Mouse (Mus musculus): ENCODE measurements around the gene Epb41l4b. TPM values are rescaled to one million over a fixed set of nuclear protein-coding genes. Genes with fewer than 3 reads are reported as not detected.

The Epb41l4b gene
- polyA plus RNA-seq, 1 experiment from 2014 or later: 5.2 TPM

DNA sequence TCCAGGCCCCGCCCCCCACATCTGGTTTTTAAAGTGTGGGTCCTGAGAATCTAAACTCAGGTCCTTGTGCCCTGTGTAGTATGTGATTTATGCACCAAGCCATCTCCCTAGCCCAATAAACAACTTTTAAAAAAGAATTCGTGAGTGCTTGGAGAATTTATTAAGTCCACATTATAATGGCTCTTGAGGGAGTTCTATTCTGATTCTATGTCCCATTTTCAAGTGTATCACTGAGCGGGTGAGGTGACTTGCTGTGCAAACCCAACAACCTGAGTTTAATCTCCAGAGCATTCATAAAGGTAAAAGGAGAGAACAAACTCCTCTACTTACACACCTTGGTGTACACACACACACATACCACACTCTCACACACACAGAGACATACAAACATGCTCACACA is 25.4 kb upstream of the Epb41l4b start:
- Histone ChIP-seq H3K36me3 (no peaks in the 10 kb centered on the region), H3K4me3 (replicated peaks) (no peak overlapping the region), H3K9ac (no peak overlapping the region), H3K27me3 (no peaks in the 10 kb centered on the region), H3K9me3 (replicated peaks) (no peaks in the 10 kb centered on the region), H3K27ac (replicated peaks) (no peak overlapping the region), H3K4me1 (0 out of 2 replicates have a peak, but pooled peaks cover 8% of the 10 kb centered on the region), H3K4me2 (replicated peaks) (no peak overlapping the region)
- no peak for ATAC-seq (ENCODE audit: insufficient number of reproducible peaks, low FRiP score, low TSS enrichment, low read depth)
- 82% methylated on average over 3 of the region's 3 CpGs for WGBS

DNA sequence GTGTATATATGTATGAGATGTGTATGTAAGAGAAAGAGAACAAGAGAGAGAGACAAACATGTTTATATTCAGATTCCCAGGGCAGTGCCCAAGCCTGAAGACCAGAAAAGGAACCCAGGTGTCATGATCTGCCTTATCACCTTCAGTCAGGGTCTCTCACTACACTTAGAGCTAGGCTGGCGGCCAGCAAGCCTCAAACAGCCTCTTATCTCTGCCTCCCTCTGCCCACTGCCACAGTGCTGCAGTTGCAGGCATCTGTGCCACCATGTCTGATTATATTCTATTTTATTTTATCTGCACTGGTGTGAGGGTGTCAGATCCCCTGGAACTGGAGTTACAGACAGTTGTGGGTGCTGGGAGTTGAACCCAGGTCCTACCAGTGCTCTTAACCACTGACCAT is 25.0 kb upstream of the Epb41l4b start:
- H3K9me3 ChIP-seq (replicated peaks): no peaks in the 10 kb centered on the region
- no peaks in the 10 kb centered on the region for H3K36me3 ChIP-seq
- no peak for ATAC-seq (ENCODE audit: insufficient number of reproducible peaks, low FRiP score, low TSS enrichment, low read depth)
- H3K4me3 ChIP-seq (replicated peaks): no peak overlapping the region
- H3K4me1 ChIP-seq: 0 out of 2 replicates have a peak, but pooled peaks cover 8% of the 10 kb centered on the region
- H3K27ac ChIP-seq (replicated peaks): no peak overlapping the region
- H3K27me3 ChIP-seq: no peaks in the 10 kb centered on the region
- 89% methylated on average over 1 of the region's 1 CpGs for WGBS
- no peak overlapping the region for H3K4me2 ChIP-seq (replicated peaks)
- no peak overlapping the region for H3K9ac ChIP-seq

DNA sequence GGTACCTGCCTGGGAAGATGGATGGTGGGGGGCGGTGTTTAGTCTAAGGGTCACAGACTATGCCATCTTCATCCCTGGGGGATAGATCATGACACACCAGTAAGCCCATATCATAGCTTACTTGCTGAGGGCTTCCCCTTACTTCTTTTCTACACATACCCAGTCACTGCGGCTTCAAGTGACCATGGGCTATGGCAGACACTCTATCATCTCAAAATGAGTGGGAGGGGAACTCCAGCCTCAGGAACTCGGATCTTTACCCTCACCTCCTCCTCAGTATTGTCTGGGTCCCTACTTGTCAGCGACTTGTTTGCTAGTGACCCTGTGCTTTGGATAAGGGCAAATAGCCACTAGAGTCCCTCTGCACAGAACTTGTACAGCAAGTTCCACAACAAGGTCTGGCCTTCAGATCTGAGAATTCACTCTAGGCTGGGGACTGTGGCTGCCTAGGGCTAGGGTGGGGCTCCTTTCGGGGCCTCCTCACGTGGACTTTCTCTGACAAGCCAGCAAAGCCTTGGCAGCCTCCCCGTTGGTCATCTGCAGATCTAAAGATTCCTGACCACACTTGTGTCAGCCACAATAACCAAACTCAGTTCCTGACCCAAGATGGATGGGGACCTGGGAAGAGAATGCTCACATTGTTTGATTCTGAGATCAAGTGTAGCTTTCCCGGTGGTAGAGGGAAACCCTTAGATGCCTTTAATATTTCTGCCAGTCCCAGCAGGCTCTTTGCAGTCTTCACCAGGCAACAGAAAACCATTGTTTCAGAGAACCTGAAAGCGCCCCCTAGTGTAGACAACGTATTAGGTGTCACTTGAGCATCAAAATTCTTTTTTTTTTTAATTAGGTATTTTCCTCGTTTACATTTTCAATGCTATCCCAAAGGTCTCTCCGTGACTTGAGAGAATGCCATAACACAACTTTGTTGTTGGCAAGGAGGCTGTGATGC is 24.0 kb upstream of the Epb41l4b start:
- no peaks in the 10 kb centered on the region for H3K27me3 ChIP-seq
- H3K9me3 ChIP-seq (replicated peaks): no peaks in the 10 kb centered on the region
- WGBS: 44% methylated on average over 12 of the region's 12 CpGs
- H3K27ac ChIP-seq (replicated peaks): 0 out of 2 replicates have a peak overlapping the region, but pooled peaks have one; percentile 45
- no peak overlapping the region for H3K4me2 ChIP-seq (replicated peaks)
- no peak overlapping the region for H3K4me3 ChIP-seq (replicated peaks)
- peaks cover 12% of the 10 kb centered on the region; the same call in 1 of the 2 replicates for H3K4me1 ChIP-seq
- no peak overlapping the region for H3K9ac ChIP-seq
- H3K36me3 ChIP-seq: no peaks in the 10 kb centered on the region
- no peak for ATAC-seq (ENCODE audit: insufficient number of reproducible peaks, low FRiP score, low TSS enrichment, low read depth)

DNA sequence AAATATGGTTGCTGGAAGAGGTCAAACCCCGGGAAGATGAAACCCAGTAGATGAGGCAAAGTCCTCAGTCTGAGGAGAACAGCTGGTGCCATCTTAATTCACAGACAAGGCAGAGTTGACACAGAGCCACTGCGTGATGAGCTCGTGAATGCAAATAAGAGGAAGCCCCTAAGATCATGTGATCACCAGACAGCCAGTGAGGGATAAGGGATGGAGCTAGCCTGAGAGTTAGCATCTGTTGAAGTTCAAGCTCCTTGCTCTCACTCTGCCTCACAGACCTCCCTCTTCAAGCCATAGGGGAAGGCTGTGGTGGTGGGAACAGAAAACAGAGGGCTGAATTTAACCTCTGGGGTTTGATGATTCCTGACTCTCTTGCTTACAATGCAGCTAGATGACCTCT is 22.4 kb upstream of the Epb41l4b start:
- no peak overlapping the region for H3K4me3 ChIP-seq (replicated peaks)
- H3K9ac ChIP-seq: no peak overlapping the region
- H3K4me2 ChIP-seq (replicated peaks): no peak overlapping the region
- ATAC-seq (ENCODE audit: insufficient number of reproducible peaks, low FRiP score, low TSS enrichment, low read depth): no peak
- H3K4me1 ChIP-seq: peaks cover 12% of the 10 kb centered on the region; the same call in 1 of the 2 replicates
- no peaks in the 10 kb centered on the region for H3K27me3 ChIP-seq
- WGBS: 60% methylated on average over 3 of the region's 3 CpGs
- no peak overlapping the region for H3K27ac ChIP-seq (replicated peaks)
- H3K9me3 ChIP-seq (replicated peaks): no peaks in the 10 kb centered on the region
- no peaks in the 10 kb centered on the region for H3K36me3 ChIP-seq

DNA sequence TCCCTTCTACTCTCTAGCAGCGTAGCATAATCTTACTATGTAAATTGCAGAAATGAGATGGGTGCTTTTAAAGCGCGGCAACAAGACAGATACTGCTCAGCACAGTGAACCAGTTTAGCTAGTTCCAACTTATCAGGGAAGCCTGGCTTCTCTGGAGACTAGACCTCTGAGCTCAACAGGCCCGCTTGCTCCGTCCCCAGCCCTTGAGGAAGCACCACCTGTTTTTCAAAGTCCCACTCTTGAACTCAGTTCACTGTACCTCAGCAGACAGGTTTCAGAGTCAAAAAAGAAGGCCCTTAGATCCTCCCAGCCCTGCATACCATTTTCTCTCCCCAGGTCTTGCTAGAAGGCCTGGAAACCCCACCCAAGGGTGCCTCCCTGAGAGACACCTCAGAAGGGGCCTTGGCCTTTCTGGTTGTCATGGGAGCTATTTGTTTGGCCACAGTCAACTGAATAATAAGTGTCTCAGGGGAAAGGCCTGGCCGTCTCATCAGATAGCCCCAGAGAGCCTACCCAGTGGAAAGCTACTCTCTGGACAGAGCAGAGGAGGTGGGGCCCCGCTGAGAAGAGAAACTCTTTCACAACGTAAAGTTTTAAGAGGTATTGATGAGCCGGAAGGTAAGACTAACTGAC is 21.5 kb upstream of the Epb41l4b start:
- no peak for ATAC-seq (ENCODE audit: insufficient number of reproducible peaks, low FRiP score, low TSS enrichment, low read depth)
- H3K4me1 ChIP-seq: peaks cover 12% of the 10 kb centered on the region; the same call in 1 of the 2 replicates
- H3K27ac ChIP-seq (replicated peaks): peak overlapping the region; percentile 51; the same call in 1 of the 2 replicates
- H3K4me3 ChIP-seq (replicated peaks): no peak overlapping the region
- no peak overlapping the region for H3K9ac ChIP-seq
- no peaks in the 10 kb centered on the region for H3K36me3 ChIP-seq
- H3K4me2 ChIP-seq (replicated peaks): no peak overlapping the region
- H3K27me3 ChIP-seq: no peaks in the 10 kb centered on the region
- 74% methylated on average over 9 of the region's 9 CpGs for WGBS
- H3K9me3 ChIP-seq (replicated peaks): no peaks in the 10 kb centered on the region

DNA sequence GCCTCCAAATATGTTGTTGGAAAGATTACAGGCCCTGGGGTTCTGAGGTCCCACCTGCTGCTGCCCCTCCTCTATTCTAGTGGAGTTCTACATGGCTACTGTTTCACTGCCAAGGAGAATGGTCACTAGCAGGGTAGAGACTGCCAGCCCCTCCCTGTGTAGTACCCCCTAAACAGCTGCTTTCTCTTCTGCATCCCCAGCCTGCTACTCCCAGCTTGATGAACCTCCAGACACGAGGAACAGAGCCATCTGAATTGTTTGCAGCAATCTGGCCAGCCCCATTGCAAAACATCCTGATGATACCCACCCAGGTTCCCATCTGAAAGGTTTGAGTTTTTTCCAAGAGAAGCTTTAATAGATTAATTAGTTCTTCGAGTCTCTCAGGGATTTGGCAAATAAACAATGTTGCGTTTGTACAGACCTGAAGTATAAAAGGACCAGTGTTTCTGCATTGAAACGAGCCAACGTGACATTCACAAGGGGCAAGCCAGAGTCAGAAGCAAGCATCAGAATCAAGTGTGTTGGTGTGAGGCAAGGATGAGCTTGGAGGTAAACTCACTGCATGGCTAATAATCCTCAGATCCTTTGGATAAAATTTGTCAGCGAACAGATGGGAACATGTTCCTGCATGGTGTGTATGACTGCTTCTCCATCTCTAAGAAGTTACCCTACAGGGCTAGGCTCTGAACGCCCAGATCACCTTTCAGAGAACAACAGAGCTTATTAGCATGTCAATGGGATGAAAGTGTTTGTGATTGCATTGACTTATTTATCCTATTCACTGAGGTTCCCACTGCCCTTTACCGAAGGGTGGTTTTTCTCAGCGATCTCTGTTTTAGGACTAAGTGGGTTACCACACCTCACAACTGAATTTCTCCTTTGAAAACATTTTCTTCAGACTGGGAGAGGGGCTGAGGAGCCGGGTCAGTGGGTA is 19.8 kb upstream of the Epb41l4b start:
- Histone ChIP-seq H3K27ac (replicated peaks) (peak overlapping the region; percentile 66), H3K27me3 (no peaks in the 10 kb centered on the region), H3K4me3 (replicated peaks) (no peak overlapping the region), H3K36me3 (no peaks in the 10 kb centered on the region), H3K9ac (no peak overlapping the region), H3K4me2 (replicated peaks) (no peak overlapping the region), H3K9me3 (replicated peaks) (no peaks in the 10 kb centered on the region), H3K4me1 (peaks cover 12% of the 10 kb centered on the region; the same call in 1 of the 2 replicates)
- whole genome bisulfite sequencing: 28% methylated on average over 10 of the region's 10 CpGs
- peak; percentile 39; the same call in 1 of the 2 replicates for ATAC-seq (ENCODE audit: insufficient number of reproducible peaks, low FRiP score, low TSS enrichment, low read depth)

DNA sequence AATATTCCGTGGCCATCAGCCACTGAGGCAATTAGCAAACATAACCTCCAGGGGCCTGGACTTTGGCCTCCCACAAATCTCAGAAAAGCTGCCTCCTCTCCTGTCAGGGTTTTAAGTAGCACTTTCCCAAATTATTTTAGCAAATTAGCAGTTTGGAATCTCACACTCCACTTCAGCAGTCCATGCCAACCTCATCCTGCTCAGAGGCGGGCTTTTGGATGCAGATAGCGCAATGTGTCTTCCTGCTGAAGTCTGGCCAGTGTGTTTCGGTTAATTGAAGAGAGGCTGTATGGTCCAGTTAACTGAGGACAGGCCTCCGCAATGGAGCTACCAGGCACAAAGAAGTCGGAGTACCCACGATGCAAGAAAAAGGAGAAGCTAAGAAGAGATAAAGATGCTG is 17.3 kb upstream of the Epb41l4b start:
- no peaks in the 10 kb centered on the region for H3K36me3 ChIP-seq
- WGBS: 81% methylated on average over 7 of the region's 7 CpGs
- H3K27me3 ChIP-seq: no peaks in the 10 kb centered on the region

DNA sequence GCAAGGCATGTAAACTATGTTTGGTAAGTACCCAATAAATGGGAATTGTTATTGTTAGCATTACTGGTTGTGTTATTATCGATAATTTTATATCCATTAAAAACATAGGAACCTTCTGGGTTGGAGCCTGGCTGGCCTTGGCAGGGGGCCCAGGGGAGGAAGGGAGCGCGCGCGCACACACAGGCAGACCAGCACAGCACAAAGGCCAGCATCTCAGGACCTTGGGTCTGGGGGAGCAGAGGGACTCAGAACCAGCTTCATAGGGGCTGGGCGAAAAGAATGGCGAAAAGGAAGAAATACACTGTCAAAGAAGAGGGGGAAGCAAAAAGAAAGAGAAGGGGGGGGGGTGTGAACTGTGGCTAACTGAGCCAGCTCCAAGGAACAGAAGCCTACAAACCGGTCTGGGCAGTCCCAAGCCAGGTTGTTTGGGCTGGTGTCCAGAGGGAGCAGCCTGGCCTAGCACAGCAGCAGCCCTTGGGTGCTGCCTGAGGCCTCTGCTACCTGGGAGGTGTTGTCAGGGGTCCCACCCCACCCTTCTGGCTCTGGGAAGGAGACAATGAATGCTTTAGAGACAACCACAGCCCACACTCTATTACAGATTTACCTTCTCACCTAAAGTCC is 13.4 kb upstream of the Epb41l4b start:
- H3K27ac ChIP-seq (replicated peaks): peak overlapping the region; percentile 73
- ATAC-seq (ENCODE audit: insufficient number of reproducible peaks, low FRiP score, low TSS enrichment, low read depth): peak; percentile 39; the same call in 1 of the 2 replicates
- WGBS: 81% methylated on average over 8 of the region's 8 CpGs

More for the DNA sequence above, 17.3 kb upstream of the Epb41l4b start:
- H3K4me3 ChIP-seq (replicated peaks): no peak overlapping the region
- peaks cover 21% of the 10 kb centered on the region; the same call in 1 of the 2 replicates for H3K4me1 ChIP-seq
- H3K4me2 ChIP-seq (replicated peaks): no peak overlapping the region
- H3K9me3 ChIP-seq (replicated peaks): no peaks in the 10 kb centered on the region
- H3K9ac ChIP-seq: no peak overlapping the region
- ATAC-seq (ENCODE audit: insufficient number of reproducible peaks, low FRiP score, low TSS enrichment, low read depth): no peak
- no peak overlapping the region for H3K27ac ChIP-seq (replicated peaks)

DNA sequence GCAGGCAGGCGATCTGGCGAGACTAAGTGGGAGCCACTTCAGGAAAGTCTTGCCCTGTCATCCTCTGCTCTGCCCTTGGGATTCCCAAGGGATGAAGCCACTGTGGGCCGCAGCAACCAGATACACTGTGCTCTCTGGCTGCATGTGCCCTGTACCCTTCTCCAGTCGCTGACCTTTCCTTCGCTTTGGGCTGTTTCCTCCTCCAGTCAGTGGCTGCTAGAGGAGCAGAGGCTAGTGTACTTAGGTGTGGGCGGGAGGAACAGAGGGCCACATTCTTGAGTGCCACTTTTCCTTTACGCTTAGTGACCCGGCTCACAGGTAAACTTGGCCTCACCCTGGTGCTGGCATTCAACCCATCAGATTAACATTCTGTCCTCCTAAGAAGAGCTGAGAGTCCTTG is 10.6 kb upstream of the Epb41l4b start:
- Histone ChIP-seq H3K9ac (no peak overlapping the region), H3K27me3 (no peaks in the 10 kb centered on the region), H3K36me3 (no peaks in the 10 kb centered on the region), H3K4me3 (replicated peaks) (peak overlapping the region; percentile 9; the same call in 1 of the 2 replicates), H3K4me2 (replicated peaks) (peak overlapping the region; percentile 35), H3K27ac (replicated peaks) (peak overlapping the region; percentile 89), H3K4me1 (peaks cover 29% of the 10 kb centered on the region), H3K9me3 (replicated peaks) (no peaks in the 10 kb centered on the region)
- 25% methylated on average over 8 of the region's 8 CpGs for WGBS
- ATAC-seq (ENCODE audit: insufficient number of reproducible peaks, low FRiP score, low TSS enrichment, low read depth): no peak

More for the DNA sequence above, 13.4 kb upstream of the Epb41l4b start:
- no peaks in the 10 kb centered on the region for H3K36me3 ChIP-seq
- peaks cover 29% of the 10 kb centered on the region for H3K4me1 ChIP-seq
- no peak overlapping the region for H3K4me2 ChIP-seq (replicated peaks)
- no peaks in the 10 kb centered on the region for H3K27me3 ChIP-seq
- no peak overlapping the region for H3K9ac ChIP-seq
- H3K9me3 ChIP-seq (replicated peaks): no peaks in the 10 kb centered on the region
- no peak overlapping the region for H3K4me3 ChIP-seq (replicated peaks)

DNA sequence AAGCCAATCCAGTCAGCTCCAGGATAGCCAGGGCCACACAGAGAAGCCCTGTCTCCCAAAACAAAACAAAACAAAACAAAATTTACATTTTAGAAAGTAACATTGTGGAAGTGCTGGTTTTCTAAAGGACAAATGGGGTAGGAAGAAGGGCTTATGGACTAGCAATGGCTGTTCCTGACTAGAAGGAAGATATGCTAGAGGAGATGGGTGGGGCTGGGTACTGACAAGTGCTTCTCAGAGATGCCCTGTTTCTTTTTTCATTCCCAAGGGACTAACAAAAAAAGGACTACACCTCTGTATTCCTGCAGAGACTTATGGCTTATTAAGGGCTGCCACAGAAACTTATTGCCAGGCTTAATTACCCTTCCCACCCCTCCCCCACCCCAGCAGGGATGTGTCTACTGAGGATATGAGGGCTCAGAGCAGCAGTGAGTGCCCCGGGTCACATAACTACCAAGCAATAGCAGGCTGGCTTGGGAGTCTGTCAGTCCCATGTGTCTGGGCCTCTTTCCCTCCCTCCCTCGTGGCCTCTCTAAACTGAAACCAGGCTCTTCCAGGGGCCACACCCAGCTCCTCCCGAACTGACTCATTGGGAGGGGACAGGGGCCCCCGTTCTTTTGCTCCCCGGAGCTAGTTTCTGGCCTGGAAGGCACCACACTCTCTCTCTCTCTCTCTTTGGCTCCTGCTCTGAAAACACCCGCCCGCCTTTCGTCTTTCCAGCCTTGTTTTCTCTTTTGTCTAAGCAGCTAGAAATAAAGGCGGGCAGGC is 10.0 kb upstream of the Epb41l4b start:
- Histone ChIP-seq H3K9ac (no peak overlapping the region), H3K4me1 (peaks cover 29% of the 10 kb centered on the region), H3K4me3 (replicated peaks) (peak overlapping the region; percentile 9; the same call in 1 of the 2 replicates), H3K36me3 (no peaks in the 10 kb centered on the region), H3K27me3 (no peaks in the 10 kb centered on the region), H3K4me2 (replicated peaks) (peak overlapping the region; percentile 35), H3K9me3 (replicated peaks) (no peaks in the 10 kb centered on the region), H3K27ac (replicated peaks) (peak overlapping the region; percentile 89)
- 6% methylated on average over 9 of the region's 9 CpGs for WGBS
- ATAC-seq (ENCODE audit: insufficient number of reproducible peaks, low FRiP score, low TSS enrichment, low read depth): peak; percentile 85
